Mouse (Mus musculus) induced T-regulatory cell, adult 2 months (primary cell): ENCODE measurements around the gene Bcl2a1b.

Experiments used
- DNase-seq: peaks from one replicate; pipeline ENCODE4 v3.0.0-alpha.2; 2012; ENCODE audit warnings: low read depth

Gene Bcl2a1b

DNA sequence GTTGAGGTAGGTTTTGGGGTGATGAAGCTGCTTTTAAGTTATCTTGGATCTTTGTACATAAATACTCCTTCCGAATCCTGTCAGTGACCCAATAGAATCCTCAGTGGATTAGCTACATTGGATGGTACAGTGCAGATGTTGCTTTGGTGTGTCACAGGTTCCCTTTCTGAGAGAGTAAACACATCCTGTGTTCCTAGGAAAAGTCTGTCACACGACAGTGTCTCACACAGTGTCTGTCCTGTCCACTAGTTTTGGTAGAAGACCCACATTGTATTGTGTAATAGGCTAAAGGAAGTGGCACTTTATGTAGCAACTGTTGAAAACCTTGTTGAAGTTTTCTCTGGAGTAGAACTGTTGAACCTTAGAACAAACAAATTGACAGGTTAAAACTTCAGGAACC lies 54.4 kb downstream of the Bcl2a1b start:
- no peak for DNase-seq

DNA sequence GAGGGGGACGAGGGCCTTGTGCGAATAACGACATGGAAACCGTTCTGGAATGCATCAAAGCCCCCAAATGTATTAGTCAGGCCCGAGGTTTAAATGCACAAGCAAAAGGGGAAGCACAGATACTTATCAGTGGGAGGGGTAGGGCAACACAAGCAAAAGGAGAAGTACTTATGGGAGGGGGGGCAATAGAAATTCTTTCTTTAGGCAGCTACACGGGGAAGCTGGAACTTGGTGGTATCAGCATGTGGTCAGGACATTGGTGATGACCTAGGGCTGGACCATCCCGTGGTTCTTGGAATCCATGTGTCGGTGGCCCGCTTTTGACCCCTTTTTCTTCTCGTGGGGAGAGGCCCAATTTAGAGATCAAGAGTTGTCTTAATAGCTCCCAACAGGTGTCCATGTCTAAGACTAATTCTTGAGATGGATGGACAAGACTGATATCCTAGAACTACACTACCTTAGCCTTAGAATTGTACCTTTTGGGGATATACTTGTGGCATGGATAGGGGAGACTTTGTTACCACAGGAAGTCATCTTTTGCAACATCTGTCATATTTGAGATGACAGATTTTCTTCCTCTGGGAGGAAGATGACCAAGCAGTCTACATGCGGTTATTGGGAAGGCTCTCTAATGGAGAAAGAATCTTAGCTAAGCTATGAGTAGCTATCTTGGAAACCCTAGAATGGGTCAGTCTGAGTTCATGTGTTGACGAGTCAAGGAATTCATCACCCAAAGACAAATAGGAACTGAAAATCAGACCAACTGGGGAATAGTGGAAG lies 57.7 kb downstream of the Bcl2a1b start:
- no peak for DNase-seq
